Mouse (Mus musculus) megakaryocyte-erythroid progenitor cell, adult 5-6 weeks (primary cell): ENCODE results near the gene Fbxl16. TPM values are rescaled to one million over a fixed set of nuclear protein-coding genes. Genes with fewer than 3 reads are reported as not detected.

ENCODE experiments used
- ATAC-seq: replicated peaks from 2 replicates; pipeline ENCODE4 v1.8.0; 2016; ENCODE audit warnings: mild to moderate bottlenecking, inconsistent platforms; ENCODE audit not compliant: severe bottlenecking, poor library complexity, low FRiP score, low TSS enrichment
- total RNA-seq, 2 experiments: library from RNA; stranded (forward) in 1 of 2; stranded (reverse) in 1 of 2; fragments of 200-1000, 215-1000 nt in 1 of 2; fragments of >200 nt in 1 of 2; fragmentation: Nextera tagmentation in 1 of 2; gene quantifications; 2 replicates each; pipeline ENCODE4 v1.2.3; 2014 to 2017

The Fbxl16 gene
- total RNA-seq, 2 experiments from 2014 or later = 0.26 TPM; not detected in 1

DNA sequence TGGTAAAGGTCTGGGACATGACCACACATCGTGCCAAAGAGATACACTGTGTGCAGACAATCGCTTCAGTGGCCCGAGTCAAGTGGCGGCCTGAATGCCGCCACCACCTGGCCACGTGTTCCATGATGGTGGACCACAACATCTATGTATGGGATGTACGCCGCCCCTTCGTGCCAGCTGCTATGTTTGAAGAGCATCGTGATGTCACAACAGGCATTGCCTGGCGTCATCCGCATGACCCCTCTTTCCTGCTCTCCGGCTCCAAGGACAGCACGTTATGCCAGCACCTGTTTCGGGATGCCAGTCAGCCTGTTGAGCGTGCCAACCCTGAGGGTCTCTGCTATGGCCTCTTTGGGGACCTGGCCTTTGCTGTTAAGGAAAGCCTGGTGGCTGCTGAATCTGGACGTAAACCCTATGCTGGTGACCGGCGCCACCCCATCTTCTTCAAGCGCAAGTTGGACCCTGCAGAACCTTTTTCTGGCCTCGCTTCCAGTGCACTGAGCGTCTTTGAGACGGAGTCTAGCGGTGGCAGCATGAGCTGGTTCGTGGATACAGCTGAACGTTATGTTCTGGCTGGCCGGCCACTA, 17.2 kb downstream of the Fbxl16 start:
- ATAC-seq = no peak

DNA sequence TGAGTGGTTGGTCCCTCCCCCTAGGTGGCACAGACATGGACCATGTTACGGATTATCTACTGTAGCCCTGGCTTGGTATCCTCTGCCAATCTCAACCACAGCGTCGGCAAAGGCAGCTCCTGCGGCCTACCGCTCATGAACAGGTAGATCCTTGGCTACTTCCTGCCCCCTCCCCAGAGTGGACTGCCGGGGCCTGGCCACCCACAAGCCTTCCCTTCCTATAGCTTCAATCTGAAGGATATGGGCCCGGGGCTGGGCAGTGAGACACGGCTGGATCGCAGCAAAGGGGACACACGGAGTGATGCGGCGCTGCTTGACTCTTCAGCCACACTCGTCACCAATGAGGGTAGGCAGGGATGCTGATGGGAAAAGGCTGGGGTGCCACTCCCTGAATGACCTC, 18.1 kb downstream of the Fbxl16 start:
- no peak for ATAC-seq

DNA sequence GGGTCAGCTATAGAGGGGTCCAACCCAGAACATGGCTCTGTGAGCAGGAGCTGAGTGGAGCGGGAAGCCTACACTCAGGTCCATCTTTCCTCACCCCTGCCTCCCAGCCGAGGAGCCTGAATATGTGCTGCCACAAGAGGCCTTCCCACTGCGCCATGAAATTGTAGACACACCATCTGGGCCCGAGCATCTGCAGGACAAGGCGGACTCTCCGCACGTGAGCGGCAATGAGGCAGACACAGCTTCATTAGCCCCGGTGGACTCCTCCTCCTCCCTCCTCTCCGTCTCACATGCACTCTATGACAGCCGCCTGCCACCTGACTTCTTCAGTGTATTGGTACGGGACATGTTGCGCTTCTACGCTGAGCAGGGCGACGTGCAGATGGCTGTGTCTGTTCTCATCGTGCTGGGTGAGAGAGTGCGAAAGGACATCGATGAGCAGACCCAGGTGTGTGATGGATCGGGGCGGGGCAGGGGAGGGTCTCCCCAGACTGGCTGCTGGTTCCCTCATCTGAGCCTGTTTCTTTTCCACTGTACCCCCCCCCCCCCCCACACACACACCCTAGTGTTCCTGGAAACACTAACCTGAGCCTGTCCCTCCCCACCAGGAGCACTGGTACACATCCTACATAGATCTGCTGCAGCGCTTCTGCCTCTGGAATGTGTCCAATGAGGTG, 18.8 kb downstream of the Fbxl16 start:
- ATAC-seq = no peak

DNA sequence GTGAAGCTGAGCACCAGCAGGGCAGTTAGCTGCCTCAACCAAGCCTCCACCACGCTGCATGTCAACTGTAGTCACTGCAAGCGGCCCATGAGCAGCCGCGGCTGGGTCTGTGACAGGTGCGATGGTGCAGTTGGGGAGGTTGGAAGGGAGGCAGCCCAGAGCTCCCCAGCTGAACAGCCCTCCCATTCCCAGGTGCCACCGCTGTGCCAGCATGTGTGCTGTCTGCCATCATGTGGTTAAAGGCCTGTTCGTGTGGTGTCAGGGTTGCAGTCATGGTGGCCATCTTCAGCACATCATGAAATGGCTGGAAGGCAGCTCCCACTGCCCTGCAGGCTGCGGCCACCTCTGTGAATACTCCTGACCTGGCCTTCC, 19.3 kb downstream of the Fbxl16 start:
- no peak for ATAC-seq

DNA sequence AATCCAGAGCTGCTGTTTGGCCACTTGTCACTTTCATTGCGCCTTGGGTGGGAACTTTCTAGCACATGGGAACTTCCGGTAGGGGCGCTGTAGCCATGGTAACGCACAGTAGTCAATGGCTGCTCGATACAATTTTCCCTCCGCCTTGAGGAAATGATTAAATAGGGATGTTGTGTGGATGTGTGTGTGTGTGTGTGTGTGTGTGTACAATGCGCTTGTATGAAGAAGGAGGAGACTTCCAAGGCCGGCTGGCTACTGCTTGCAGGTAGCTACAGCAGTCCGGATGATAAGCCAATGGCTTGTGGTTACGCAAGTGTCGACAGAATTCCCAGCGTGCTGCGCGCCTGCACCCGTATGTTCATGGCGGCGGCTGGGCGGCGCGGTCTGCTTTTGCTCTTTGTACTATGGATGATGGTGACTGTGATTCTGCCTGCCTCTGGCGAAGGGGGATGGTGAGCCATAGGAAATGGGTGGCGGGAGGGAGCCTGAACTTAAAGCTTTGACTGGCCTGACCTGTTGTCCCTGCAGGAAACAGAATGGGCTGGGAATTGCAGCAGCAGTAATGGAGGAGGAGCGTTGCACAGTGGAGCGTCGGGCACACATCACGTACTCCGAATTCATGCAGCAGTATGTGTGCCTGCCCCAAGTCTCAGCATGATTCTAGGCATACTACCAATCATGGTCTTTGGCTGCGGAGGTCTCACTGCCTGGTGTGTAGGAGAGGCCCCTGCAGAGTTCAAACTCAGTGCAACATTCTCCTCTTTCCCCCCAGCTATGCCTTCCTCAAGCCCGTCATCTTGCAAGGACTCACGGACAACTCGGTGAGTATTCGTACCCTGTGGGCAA, 20.1 kb downstream of the Fbxl16 start, which contains the start of gene Jmjd8:
Gene Jmjd8 (plus strand): TSS at position 156 of the 846 bp plus-strand sequence.
- peak; percentile 41 for ATAC-seq

DNA sequence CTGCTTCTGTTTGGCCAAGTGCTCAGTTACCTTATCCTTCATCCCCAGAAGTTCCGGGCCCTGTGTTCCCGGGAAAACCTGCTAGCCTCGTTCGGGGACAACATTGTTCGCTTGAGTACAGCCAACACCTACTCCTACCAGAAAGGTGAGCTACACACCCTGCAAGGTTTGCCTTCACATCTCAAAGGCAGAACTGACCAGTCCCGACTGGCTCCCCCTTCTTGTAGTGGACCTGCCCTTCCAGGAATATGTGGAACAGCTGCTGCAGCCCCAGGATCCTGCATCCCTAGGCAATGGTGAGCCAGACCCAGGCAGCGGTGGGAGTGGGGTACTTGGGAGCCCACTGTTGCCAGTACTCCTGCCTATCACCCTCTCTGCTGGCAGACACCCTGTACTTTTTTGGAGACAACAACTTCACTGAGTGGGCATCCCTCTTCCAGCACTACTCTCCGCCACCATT, 20.7 kb downstream of the Fbxl16 start:
- no peak for ATAC-seq

DNA sequence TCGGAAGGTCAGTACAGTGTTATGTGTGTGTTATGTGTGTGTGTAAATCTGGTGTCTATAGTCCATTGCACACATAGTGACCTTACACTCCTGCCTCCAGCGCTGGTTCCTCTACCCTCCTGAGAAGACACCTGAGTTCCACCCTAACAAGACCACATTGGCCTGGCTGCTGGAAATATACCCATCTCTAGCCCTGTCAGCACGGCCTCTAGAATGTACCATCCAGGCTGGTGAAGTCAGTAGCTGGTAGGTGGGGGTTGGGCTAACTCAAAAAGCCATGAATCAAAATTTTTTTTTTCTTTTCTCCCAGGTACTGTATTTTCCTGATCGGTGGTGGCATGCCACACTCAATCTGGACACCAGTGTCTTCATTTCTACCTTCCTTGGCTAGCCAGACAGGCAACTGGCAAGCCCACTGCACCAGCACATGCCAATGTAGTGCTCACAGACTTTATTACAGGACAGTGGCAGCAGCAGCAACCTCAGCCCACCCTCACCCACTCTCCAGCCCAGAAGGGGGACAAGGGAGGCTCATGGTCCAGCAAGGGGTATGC, 21.4 kb downstream of the Fbxl16 start:
- no peak for ATAC-seq

DNA sequence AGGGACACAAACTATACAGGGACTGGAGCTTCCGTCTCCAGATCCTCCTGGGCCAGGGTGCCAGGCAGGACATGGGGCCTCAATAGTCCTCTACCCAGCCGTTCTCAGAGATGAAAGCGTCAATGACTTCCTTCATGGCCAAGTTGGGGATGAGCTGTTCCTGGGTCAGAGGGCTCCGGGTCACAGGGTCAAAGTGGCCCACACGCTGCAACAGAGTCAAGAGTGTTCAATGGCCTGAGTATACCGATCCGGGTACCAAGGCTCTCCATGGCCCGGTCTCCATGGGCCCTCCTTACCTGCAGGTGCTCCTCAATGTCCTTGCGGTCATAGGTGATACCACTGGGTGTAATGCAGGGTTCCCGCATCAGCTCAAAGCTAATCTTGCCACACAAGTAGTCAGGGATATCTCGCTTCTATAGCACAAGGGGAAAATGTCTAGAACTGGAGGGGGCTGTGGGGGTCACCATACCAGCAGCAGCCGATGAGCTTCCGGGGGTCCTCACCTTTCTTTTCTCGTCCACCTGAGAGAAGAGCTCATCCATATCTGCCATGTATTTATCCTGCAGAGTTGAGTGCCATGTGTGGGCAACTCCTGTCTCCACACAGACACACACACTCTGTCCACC, 22.0 kb downstream of the Fbxl16 start:
- no peak for ATAC-seq

DNA sequence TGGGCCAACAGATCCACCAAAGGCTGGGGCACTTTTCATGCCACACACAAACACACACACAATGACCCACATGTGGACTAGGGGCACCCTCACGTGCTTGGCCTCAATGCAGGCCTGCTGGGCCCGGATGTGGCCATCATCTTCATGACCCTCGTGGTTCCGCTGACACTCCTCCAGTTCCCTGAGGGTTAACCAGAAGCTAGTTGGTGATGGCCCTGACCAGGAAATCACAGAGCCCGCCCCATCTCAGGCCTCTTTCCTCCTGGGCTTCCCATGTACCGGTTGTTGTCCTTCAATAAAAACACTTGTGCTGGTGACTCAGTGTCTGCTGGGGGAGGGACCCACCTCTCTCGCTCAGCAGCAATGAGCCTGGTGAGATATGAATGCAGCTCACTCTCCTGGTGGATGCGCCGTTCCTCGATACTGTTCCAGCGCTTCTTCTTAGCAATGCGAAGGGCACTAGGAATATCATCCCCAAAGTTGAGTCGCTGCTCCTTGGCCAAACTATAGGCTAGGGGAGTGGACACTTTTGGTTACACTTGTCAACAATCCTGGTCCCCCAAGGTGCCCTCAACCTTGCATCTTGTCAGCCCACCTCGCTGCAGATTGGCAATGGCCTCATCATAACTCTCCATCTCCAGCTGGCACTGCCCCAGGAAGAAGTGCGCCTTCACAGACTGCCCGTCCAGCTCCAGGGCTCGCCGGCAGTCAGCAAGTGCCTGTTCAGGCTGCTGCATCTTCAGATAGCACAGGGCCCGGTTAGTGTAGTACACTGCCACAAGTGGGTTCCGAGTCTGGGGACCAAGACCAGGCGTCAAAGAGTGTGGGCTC, 22.8 kb downstream of the Fbxl16 start:
- ATAC-seq = no peak

DNA sequence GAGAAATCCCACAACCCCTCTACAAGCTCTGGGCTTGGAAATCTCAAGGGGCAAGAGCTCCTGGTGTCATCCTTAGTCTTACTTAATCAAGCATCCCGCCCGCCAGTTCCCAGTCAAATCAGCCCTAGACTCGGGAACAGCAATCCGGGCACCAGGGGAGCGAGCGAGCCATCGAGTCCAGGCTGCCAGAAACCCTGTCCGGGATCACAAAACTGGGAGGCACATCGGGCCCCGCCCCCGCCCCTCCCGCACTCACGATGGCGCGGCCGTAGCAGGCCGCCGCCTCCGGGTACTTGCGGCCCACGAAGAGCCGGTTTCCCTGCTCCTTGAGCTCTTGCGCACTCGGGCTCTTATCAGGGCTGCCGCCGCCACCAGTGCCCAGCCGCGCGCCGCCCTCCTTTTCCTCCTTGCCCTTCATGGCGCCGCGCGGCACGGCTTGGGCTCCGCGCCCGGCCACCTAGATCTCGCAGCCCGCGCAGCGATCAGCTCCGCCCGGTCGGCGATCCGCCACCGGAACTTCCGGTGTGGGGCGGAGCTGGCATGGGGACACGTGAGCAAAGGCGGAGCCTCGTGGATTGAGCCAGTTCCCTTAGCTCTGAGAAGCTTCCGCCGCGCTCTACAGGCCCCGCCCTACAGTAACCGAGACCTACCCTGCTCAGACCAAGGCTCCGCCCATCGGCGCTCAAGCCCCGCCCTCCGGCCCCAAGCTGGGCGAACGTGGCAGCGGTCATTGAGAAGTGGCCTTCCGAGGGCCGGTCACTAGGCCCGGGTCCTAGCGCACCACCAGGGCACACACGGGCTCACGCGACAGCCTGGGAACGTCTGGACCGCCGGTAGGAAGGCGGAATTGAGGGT, 23.8 kb downstream of the Fbxl16 start:
- ATAC-seq = peak; percentile 72

DNA sequence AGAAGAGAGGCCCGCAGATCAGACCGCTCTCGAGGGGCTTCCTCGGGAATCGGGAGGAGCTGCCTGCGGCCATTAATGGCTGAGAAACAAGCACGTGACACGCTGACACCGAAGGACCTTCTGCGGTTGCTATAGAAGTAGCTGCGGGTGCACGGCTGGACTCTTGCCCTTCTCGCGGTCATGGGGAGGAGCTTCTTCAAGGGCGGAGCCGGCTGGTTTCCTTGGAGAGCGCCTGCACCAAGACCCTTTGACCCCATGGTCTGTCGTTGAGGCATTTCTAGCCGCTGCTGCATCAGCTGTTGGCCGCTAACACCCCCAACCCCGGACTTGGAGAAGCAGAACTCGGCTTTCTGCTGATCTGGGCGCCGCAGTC, 24.4 kb downstream of the Fbxl16 start, which contains the start of gene Stub1:
Gene Stub1 (minus strand): TSS at position 114 of the 373 bp plus-strand sequence.
- ATAC-seq = peak; percentile 7; the same call in 1 of the 2 replicates

DNA sequence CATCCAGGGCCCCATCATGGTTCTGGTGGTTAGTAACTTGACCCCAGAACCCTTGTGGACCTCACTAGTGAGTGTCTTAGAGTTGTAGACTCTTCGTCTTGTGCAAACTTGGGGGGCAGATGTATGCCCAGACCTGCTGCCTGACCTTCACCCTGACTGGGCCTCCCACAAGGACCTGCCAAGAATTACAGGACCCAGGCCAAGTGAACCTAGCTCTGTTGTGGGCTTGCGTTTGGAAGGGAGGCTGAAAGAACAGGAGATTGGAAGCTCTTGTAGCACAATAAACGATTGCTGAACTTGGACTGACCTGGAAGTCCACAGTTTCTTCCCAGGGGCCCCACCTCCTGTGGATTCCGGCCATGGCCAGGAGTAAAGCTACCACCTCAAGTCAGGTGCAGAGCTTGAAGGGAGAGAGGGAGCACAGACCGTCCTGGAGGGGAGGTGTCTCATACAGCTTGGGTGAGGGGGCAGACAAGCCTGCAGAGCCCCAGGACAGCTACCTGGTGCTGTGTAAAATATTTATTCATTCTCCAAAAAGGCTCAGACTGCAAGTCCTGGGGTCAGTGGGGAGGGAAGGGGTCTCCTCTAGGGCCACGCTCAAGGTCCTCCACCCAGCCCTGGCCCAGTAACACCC, 25.2 kb downstream of the Fbxl16 start:
- no peak for ATAC-seq

DNA sequence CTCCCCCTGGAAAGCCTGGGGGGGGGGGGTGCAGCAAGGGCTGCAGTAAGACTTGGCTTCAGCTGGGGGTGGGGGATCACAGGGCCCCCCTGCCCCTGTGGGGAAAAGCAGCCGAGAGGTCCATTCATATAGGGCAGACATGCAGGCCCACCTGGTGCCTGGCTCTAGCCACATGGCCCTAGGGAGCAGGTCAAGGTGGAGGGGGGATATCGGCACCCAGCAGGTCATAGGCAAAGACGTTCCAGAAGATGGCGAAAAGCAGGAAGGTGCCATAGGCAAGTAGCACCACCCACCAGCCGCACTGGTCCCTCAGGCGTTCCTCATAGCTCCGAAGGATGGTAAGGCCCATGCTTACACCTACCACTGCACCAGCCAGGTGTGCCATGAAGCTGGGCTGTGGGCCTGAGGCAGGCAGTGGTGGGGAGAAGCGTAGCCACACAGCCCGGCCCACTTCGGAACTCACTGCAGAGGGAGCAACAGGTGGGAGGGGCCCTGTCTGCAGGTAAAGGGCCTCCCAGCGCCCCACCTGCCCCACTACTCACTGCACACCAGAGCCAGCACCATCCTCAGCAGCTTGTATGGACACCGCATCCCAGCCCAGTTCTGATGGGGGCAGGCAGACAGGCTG, 25.8 kb downstream of the Fbxl16 start:
- no peak for ATAC-seq

DNA sequence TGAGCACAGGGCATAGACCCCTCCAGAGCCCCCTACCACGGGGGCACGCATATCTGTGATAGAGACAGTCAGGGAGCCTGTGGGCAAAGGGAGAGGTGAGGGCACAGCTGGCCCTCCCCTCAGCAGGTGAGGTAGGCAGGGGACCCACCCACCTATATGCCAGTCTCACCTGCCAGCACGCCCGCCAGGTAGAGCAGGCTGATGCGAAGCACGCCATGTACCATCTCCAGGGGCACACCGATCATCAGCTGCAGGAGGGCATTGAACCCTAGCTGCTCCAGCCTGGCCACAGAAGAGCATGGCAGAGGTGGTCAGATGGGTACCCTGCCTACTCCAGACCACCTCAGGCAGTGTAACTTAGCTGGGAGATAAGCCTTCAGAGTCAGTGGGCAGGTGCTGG, 26.4 kb downstream of the Fbxl16 start:
- ATAC-seq = no peak

DNA sequence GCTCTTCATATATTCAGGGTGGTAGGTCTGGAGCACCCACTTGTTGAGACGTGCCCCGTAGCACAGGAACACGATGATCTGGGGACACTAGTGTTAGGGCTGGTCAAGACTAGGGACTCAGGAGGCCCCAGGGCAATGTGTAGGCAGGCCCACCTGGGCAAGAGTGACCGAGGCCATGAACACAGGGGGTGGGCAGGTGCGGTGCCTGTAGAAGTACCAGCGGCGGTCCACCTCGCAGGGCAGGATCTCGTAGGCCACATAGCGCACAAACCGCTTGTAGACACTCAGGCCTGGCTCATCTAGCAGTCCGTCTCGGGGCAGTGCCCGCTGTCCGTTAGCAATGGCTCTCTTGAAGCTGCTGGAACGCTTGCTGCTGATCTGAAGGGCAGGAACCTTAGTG, 26.9 kb downstream of the Fbxl16 start:
- no peak for ATAC-seq

DNA sequence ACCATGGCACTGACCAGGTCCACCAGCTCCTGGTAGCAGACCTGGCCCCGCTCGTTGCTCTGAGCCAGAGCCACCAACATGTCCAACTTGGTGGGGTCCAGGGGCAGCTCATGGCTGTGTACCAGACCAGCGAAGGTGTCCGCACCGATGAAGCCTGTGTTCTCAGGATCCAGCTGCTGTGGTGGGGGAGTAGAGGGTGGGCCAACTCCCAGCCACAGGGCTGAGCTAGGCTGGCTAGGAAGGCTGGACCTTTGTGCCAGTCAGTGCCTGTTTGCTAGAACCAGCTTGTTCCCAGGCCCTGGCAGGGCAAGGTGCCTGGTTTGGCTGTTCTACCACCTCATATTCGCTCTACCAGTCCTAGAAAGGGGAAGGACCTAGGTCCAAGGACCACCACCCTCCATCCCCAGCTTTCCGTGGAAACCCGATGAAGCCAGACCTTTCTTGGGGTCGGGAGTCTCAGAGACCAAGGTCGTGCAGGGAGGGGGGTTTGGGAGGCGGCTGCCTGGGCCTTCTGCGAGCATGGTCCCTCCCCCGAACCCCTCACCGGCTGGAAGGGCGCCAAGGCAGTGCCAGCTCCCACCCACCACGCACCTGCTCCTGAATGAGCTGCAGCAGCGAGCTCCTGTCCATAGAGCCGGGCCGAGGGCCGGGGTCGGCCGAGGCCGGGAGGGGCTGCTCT, 27.7 kb downstream of the Fbxl16 start:
- ATAC-seq = no peak

DNA sequence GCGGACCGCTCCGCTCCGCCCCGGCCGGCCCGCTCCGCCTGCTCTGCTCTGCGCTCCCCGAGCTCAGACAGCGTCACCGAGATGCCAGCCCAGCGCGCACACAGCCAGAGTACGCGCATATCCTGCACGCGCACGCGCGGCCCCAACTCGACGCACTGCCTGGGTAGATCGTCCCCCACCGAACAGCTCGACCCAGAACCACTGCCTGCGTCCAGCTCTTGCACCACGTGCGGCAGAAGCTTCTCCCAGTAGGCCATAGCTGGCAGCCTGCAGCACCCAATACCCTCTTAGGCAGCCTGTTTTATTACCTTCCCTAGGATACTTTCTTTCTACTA, 28.2 kb downstream of the Fbxl16 start, which contains the start of gene Rhbdl1:
Gene Rhbdl1 (minus strand): TSS at position 220 of the 335 bp plus-strand sequence.
- 0 out of 2 replicates have a peak, but pooled peaks have one; percentile 12 for ATAC-seq
